Mouse (Mus musculus): ENCODE data around the gene Tmco1. TPM values are rescaled to one million over a fixed set of nuclear protein-coding genes. Genes with fewer than 3 reads are reported as not detected.

Tmco1 gene
- 93.3 and 95.7 TPM in 2 replicates for polyA plus RNA-seq (2014; fragmentation: Nextera tagmentation; extraction: Ambion mirVana)

- WGBS: under 1% methylated on average over 77 of the region's 82 CpGs
- Histone ChIP-seq H3K4me3 (ENCODE audit: low read depth, low read length) (peak within 1 kb of the TSS; percentile 78), H3K27ac (ENCODE audit: low read depth, low read length) (peak within 1 kb of the TSS; percentile 92), H3K4me1 (replicated peaks; ENCODE audit: control insufficient read depth, insufficient read depth, low read length) (no peaks in the 10 kb centered on the region), H3K27me3 (ENCODE audit: control insufficient read depth, insufficient read depth, low read length) (no peaks in the 10 kb centered on the region), H3K9ac (ENCODE audit: low read depth, low read length) (peak within 1 kb of the TSS; percentile 93), H3K9me3 (ENCODE audit: control insufficient read depth, low read length) (no peaks in the 10 kb centered on the region), H3K4me2 (replicated peaks; ENCODE audit: low read depth, low read length) (peak within 1 kb of the TSS; percentile 83), H3K36me3 (ENCODE audit: control insufficient read depth, insufficient read depth, low read length) (no peaks in the 10 kb centered on the region)
- DNase-seq (ENCODE audit: low spot score): peak; percentile 97
- ATAC-seq (ENCODE audit: low FRiP score): peak; percentile 96
Observed at GRCm38 (mm10) chr1:167308261-167309054, at the start of gene Tmco1. Gene Tmco1, plus strand, starts transcription at chr1:167308378.

- Histone ChIP-seq H3K36me3 (ENCODE audit: control insufficient read depth, insufficient read depth, low read length) (no peaks in the 10 kb centered on the region), H3K27ac (ENCODE audit: low read depth, low read length) (no peak overlapping the region), H3K4me1 (replicated peaks; ENCODE audit: control insufficient read depth, insufficient read depth, low read length) (0 out of 2 replicates have a peak, but pooled peaks cover 3% of the 10 kb centered on the region), H3K27me3 (ENCODE audit: control insufficient read depth, insufficient read depth, low read length) (no peaks in the 10 kb centered on the region), H3K4me3 (ENCODE audit: low read depth, low read length) (no peak overlapping the region), H3K4me2 (replicated peaks; ENCODE audit: low read depth, low read length) (no peak overlapping the region), H3K9me3 (ENCODE audit: control insufficient read depth, low read length) (no peaks in the 10 kb centered on the region), H3K9ac (ENCODE audit: low read depth, low read length) (no peak overlapping the region)
- 77% methylated on average over 10 of the region's 10 CpGs for WGBS
- DNase-seq (ENCODE audit: low spot score): no peak
- ATAC-seq (ENCODE audit: low FRiP score): no peak
Observed at GRCm38 (mm10) chr1:167259702-167260101, 48.5 kb upstream of the Tmco1 start.

- Histone ChIP-seq H3K4me2 (replicated peaks; ENCODE audit: low read depth, low read length) (no peak overlapping the region), H3K9ac (ENCODE audit: low read depth, low read length) (no peak overlapping the region), H3K9me3 (ENCODE audit: control insufficient read depth, low read length) (no peaks in the 10 kb centered on the region), H3K4me1 (replicated peaks; ENCODE audit: control insufficient read depth, insufficient read depth, low read length) (0 out of 2 replicates have a peak, but pooled peaks cover 3% of the 10 kb centered on the region), H3K27me3 (ENCODE audit: control insufficient read depth, insufficient read depth, low read length) (no peaks in the 10 kb centered on the region), H3K36me3 (ENCODE audit: control insufficient read depth, insufficient read depth, low read length) (no peaks in the 10 kb centered on the region), H3K4me3 (ENCODE audit: low read depth, low read length) (no peak overlapping the region), H3K27ac (ENCODE audit: low read depth, low read length) (no peak overlapping the region)
- 91% methylated on average over 11 of the region's 11 CpGs for WGBS
- no peak for ATAC-seq (ENCODE audit: low FRiP score)
- no peak for DNase-seq (ENCODE audit: low spot score)
Observed at GRCm38 (mm10) chr1:167261750-167262149, 46.4 kb upstream of the Tmco1 start.

GRCm38 (mm10) chr1:167262489-167263041, 45.6 kb upstream of the Tmco1 start:
- DNase-seq (ENCODE audit: low spot score) (no peak), ATAC-seq (ENCODE audit: low FRiP score) (no peak)
- Histone ChIP-seq H3K4me2 (replicated peaks; ENCODE audit: low read depth, low read length) (no peak overlapping the region), H3K9ac (ENCODE audit: low read depth, low read length) (no peak overlapping the region), H3K4me3 (ENCODE audit: low read depth, low read length) (no peak overlapping the region), H3K27me3 (ENCODE audit: control insufficient read depth, insufficient read depth, low read length) (no peaks in the 10 kb centered on the region), H3K4me1 (replicated peaks; ENCODE audit: control insufficient read depth, insufficient read depth, low read length) (0 out of 2 replicates have a peak, but pooled peaks cover 3% of the 10 kb centered on the region), H3K9me3 (ENCODE audit: control insufficient read depth, low read length) (no peaks in the 10 kb centered on the region), H3K27ac (ENCODE audit: low read depth, low read length) (no peak overlapping the region), H3K36me3 (ENCODE audit: control insufficient read depth, insufficient read depth, low read length) (no peaks in the 10 kb centered on the region)
- 77% methylated on average over 10 of the region's 10 CpGs for WGBS

GRCm38 (mm10) chr1:167265366-167265765, 42.8 kb upstream of the Tmco1 start:
- Histone ChIP-seq H3K9me3 (ENCODE audit: control insufficient read depth, low read length) (no peaks in the 10 kb centered on the region), H3K4me2 (replicated peaks; ENCODE audit: low read depth, low read length) (no peak overlapping the region; the same call in 1 of the 2 replicates), H3K27me3 (ENCODE audit: control insufficient read depth, insufficient read depth, low read length) (no peaks in the 10 kb centered on the region), H3K36me3 (ENCODE audit: control insufficient read depth, insufficient read depth, low read length) (no peaks in the 10 kb centered on the region), H3K4me1 (replicated peaks; ENCODE audit: control insufficient read depth, insufficient read depth, low read length) (0 out of 2 replicates have a peak, but pooled peaks cover 6% of the 10 kb centered on the region), H3K9ac (ENCODE audit: low read depth, low read length) (no peak overlapping the region), H3K4me3 (ENCODE audit: low read depth, low read length) (no peak overlapping the region), H3K27ac (ENCODE audit: low read depth, low read length) (no peak overlapping the region)
- 76% methylated on average over 4 of the region's 4 CpGs for WGBS
- ATAC-seq (ENCODE audit: low FRiP score): no peak
- no peak for DNase-seq (ENCODE audit: low spot score)

GRCm38 (mm10) chr1:167266720-167267119, 41.5 kb upstream of the Tmco1 start:
- Histone ChIP-seq H3K4me2 (replicated peaks; ENCODE audit: low read depth, low read length) (no peak overlapping the region), H3K9ac (ENCODE audit: low read depth, low read length) (no peak overlapping the region), H3K9me3 (ENCODE audit: control insufficient read depth, low read length) (no peaks in the 10 kb centered on the region), H3K4me3 (ENCODE audit: low read depth, low read length) (no peak overlapping the region), H3K27me3 (ENCODE audit: control insufficient read depth, insufficient read depth, low read length) (no peaks in the 10 kb centered on the region), H3K36me3 (ENCODE audit: control insufficient read depth, insufficient read depth, low read length) (no peaks in the 10 kb centered on the region), H3K4me1 (replicated peaks; ENCODE audit: control insufficient read depth, insufficient read depth, low read length) (peaks cover 13% of the 10 kb centered on the region), H3K27ac (ENCODE audit: low read depth, low read length) (no peak overlapping the region)
- ATAC-seq (ENCODE audit: low FRiP score) (no peak), DNase-seq (ENCODE audit: low spot score) (no peak)
- WGBS: 88% methylated on average over 3 of the region's 3 CpGs

GRCm38 (mm10) chr1:167268360-167269063, 39.7 kb upstream of the Tmco1 start:
- WGBS: 90% methylated on average over 9 of the region's 9 CpGs
- Histone ChIP-seq H3K4me3 (ENCODE audit: low read depth, low read length) (no peak overlapping the region), H3K4me1 (replicated peaks; ENCODE audit: control insufficient read depth, insufficient read depth, low read length) (peaks cover 9% of the 10 kb centered on the region), H3K27me3 (ENCODE audit: control insufficient read depth, insufficient read depth, low read length) (no peaks in the 10 kb centered on the region), H3K36me3 (ENCODE audit: control insufficient read depth, insufficient read depth, low read length) (no peaks in the 10 kb centered on the region), H3K9me3 (ENCODE audit: control insufficient read depth, low read length) (no peaks in the 10 kb centered on the region), H3K4me2 (replicated peaks; ENCODE audit: low read depth, low read length) (no peak overlapping the region), H3K9ac (ENCODE audit: low read depth, low read length) (no peak overlapping the region), H3K27ac (ENCODE audit: low read depth, low read length) (no peak overlapping the region)
- ATAC-seq (ENCODE audit: low FRiP score) (no peak), DNase-seq (ENCODE audit: low spot score) (no peak)

GRCm38 (mm10) chr1:167269350-167269811, 38.8 kb upstream of the Tmco1 start:
- Histone ChIP-seq H3K4me1 (replicated peaks; ENCODE audit: control insufficient read depth, insufficient read depth, low read length) (peaks cover 9% of the 10 kb centered on the region), H3K4me2 (replicated peaks; ENCODE audit: low read depth, low read length) (no peak overlapping the region), H3K4me3 (ENCODE audit: low read depth, low read length) (no peak overlapping the region), H3K9me3 (ENCODE audit: control insufficient read depth, low read length) (no peaks in the 10 kb centered on the region), H3K36me3 (ENCODE audit: control insufficient read depth, insufficient read depth, low read length) (no peaks in the 10 kb centered on the region), H3K27me3 (ENCODE audit: control insufficient read depth, insufficient read depth, low read length) (no peaks in the 10 kb centered on the region), H3K27ac (ENCODE audit: low read depth, low read length) (no peak overlapping the region), H3K9ac (ENCODE audit: low read depth, low read length) (no peak overlapping the region)
- ATAC-seq (ENCODE audit: low FRiP score) (no peak), DNase-seq (ENCODE audit: low spot score) (no peak)
- 49% methylated on average over 12 of the region's 14 CpGs for WGBS

Data from hindbrain, embryonic 11.5 days (tissue).